Comparison of ENCODE assay signal across 8 mouse cellular contexts in the genomic region with DNA sequence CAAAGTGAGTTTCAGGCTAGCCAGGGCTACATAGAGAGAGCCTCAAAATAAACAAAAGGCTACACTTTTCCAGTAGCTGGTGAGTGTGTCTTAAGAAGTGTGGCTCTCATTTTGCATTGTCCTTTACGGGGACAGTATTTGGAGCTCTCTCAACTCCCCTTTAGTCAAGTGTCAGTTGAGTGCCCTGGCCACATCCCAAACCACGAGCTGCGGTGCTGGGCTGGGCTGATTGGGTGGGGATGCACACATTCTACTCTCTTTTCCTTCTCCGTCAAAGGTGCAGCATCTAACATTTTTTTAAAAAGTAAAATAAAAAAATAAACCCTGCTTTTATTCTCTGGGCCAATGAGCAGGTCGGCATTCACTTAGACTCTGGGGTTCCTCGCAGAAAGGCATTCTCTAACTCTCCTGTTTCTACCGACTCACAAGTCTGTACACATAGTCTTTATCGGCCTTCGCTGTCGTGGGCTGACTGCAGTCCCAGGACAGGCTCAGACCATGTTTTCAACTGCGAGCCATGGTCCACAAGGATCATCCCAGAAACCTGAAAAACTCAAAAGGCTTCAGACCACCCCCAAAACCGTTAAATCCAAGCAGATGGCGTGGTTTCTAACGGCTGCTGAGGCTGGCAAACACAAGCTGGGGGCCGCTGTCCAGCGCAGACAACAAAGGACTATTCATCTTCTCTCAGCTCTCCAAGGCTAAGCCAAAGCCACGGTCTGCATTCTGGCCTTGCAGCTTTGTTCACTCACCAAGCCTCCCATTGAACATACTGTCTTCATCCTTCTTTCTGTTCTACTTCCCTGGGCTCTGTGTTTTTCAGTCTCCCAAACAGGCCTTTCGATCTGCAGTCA.
DNase-seq lines count a peak whose midpoint lies in the region; ATAC-seq and TF ChIP-seq lines count a peak whose summit lies in the region.

No protein-coding gene starts in this region.

- peaks cover 19% of the 10 kb centered on the region for H3K4me1 ChIP-seq in hindbrain, embryonic 12.5 days
- H3K4me1 ChIP-seq in midbrain, embryonic 14.5 days (ENCODE audit: control insufficient read depth, insufficient read depth, low read length), result peaks cover 14% of the 10 kb centered on the region

- no peak overlapping the region for H3K9ac ChIP-seq in hindbrain, embryonic 12.5 days
- H3K9ac ChIP-seq in midbrain, embryonic 14.5 days (replicated peaks; ENCODE audit: low read length), result no peak overlapping the region

- H3K9me3 ChIP-seq in hindbrain, embryonic 12.5 days (replicated peaks), result no peaks in the 10 kb centered on the region
- H3K9me3 ChIP-seq in midbrain, embryonic 14.5 days (ENCODE audit: control insufficient read depth, low read length), result no peaks in the 10 kb centered on the region

- intact Hi-C loops in gastrocnemius, postnatal 14 days (cut with DNase I; ENCODE audit: low total_unique reads), result loop anchor here (10.0 kb wide), 2 partner anchors 321 to 381 kb away; a partner anchor contains a TSS
- intact Hi-C loops in gastrocnemius, adult 2 months (cut with DNase I), result loop anchor here (2.0 to 5.0 kb wide), 2 partner anchors 323 to 379 kb away; no protein-coding TSS in a partner anchor

- TF ChIP-seq POLR2A in brain, embryonic 14.5 days (IDR thresholded peaks at IDR 0.05; ENCODE audit: borderline replicate concordance, extremely low read depth, insufficient read depth, insufficient read length, poor library complexity, severe bottlenecking), result no peak

- 32% methylated on average over 18 of the region's 18 CpGs for WGBS in hindbrain, embryonic 12.5 days
- 19% methylated on average over 18 of the region's 18 CpGs for WGBS in midbrain, embryonic 14.5 days

- no peaks in the 10 kb centered on the region for H3K27me3 ChIP-seq in hindbrain, embryonic 12.5 days
- H3K27me3 ChIP-seq in midbrain, embryonic 14.5 days (ENCODE audit: control insufficient read depth, insufficient read depth, low read length), result no peaks in the 10 kb centered on the region

- TF ChIP-seq CTCF in brain, embryonic 14.5 days (IDR thresholded peaks at IDR 0.05; ENCODE audit: borderline replicate concordance, extremely low read depth, insufficient read depth, insufficient read length), result no peak
- TF ChIP-seq CTCF in gastrocnemius, adult 2 months (IDR thresholded peaks at IDR 0.05), result no peak

- peak overlapping the region; percentile 79 for H3K27ac ChIP-seq in hindbrain, embryonic 12.5 days
- H3K27ac ChIP-seq in midbrain, embryonic 14.5 days (replicated peaks; ENCODE audit: low read depth, low read length), result peak overlapping the region; percentile 68
- no peak overlapping the region for H3K27ac ChIP-seq in gastrocnemius, adult 2 months

- ATAC-seq in hindbrain, embryonic 12.5 days (ENCODE audit: low FRiP score), result peak; percentile 86
- ATAC-seq in midbrain, embryonic 14.5 days (ENCODE audit: low FRiP score, low TSS enrichment), result peak; percentile 66
- no peak for ATAC-seq in erythroid progenitor cell, adult 5-6 weeks (replicated peaks; ENCODE audit: low FRiP score, poor library complexity, severe bottlenecking)

- no peak overlapping the region for H3K4me2 ChIP-seq in hindbrain, embryonic 12.5 days (replicated peaks)
- no peak overlapping the region for H3K4me2 ChIP-seq in midbrain, embryonic 14.5 days (ENCODE audit: low read length)

- no peak overlapping the region for H3K4me3 ChIP-seq in hindbrain, embryonic 12.5 days
- H3K4me3 ChIP-seq in midbrain, embryonic 14.5 days (replicated peaks; ENCODE audit: low read depth, low read length), result no peak overlapping the region
- H3K4me3 ChIP-seq in gastrocnemius, adult 2 months, result no peak overlapping the region

- H3K36me3 ChIP-seq in hindbrain, embryonic 12.5 days, result no peaks in the 10 kb centered on the region
- H3K36me3 ChIP-seq in midbrain, embryonic 14.5 days (ENCODE audit: control insufficient read depth, insufficient read depth, low read length), result no peaks in the 10 kb centered on the region

- DNase-seq in gastrocnemius, postnatal 14 days, result peak; percentile 26
- no peak for DNase-seq in gastrocnemius, postnatal 25 days
- peak; percentile 90 for DNase-seq in brain, embryonic 14.5 days (ENCODE audit: low read depth)
- DNase-seq in midbrain, embryonic 14.5 days, result peak; percentile 71
- no peak for DNase-seq in gastrocnemius, adult 2 months
- DNase-seq in MN1 (ENCODE audit: low spot score), result no peak

Comparison
In these comparisons a context has a peak if more than half of its experiments do, and no peak if none do; other contexts are left out.
1. DNase-seq: peak in gastrocnemius, postnatal 14 days (single experiment), brain, embryonic 14.5 days (single experiment) and midbrain, embryonic 14.5 days (single experiment); none in gastrocnemius, postnatal 25 days (single experiment), gastrocnemius, adult 2 months (single experiment) and MN1 (single experiment).